Mouse (Mus musculus): ENCODE measurements at regions not wholly inside any gene's neighbourhood (a gene's known extent, or its start where the extent isn't known, plus 50 kb on each side); places are given as distances from the start of the nearest gene placed in this dataset.

GRCm38 (mm10) chr17:7633382-7634290 is 193.5 kb downstream of the Fndc1 start:
- no peak for ATAC-seq (replicated peaks; ENCODE audit: poor library complexity, severe bottlenecking)

- ATAC-seq (replicated peaks; ENCODE audit: poor library complexity, severe bottlenecking), result no peak
Measured at GRCm38 (mm10) chr17:7625746-7626145, 201.4 kb downstream of the Fndc1 start.

- no peak for ATAC-seq (replicated peaks; ENCODE audit: poor library complexity, severe bottlenecking)
Measured at GRCm38 (mm10) chr17:7623392-7623791, 203.7 kb downstream of the Fndc1 start.

DNA sequence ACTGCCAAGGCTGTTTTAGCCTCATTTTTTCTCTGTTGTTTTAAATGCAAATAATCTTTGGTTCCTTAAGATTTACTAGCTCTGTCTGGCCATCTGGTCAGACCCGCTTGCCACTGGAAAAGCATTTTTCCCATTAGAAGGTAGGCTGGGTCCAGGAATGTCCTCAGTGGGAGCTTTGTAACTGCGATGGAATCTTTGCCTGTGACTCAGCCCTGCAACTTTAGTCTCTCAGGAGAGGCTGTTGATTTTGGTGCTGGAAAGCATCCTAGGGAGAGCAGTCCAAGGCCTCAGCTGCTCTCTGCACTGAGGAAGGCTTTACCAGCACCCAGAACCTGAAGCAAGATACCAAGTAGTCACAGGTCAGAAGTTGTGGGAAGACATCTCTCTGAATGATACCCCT is 205.8 kb downstream of the Fndc1 start:
- no peak for ATAC-seq (replicated peaks; ENCODE audit: poor library complexity, severe bottlenecking)

GRCm38 (mm10) chr17:7620166-7620565 is 206.9 kb downstream of the Fndc1 start:
- no peak for ATAC-seq (replicated peaks; ENCODE audit: poor library complexity, severe bottlenecking)

DNA sequence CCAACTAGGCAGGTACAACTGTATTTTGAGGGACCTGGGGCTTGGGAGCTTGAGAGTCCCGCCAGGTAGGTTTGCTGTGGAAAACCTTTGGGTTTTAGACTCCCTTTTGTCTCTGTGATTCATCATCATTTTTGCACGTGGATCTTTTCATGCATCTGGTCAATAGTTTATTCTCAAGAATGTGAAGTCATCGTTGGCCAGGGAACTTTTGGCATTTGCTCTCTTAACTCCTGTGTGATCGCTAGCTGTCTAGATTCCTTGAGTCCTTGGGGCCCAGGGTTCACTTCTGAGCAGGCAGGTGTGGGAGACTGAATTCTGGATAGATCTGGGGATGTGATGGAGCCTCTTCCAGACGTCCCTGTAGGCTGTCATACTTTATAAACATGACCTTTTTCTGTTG is 207.5 kb downstream of the Fndc1 start:
- no peak for ATAC-seq (replicated peaks; ENCODE audit: poor library complexity, severe bottlenecking)

- no peak for ATAC-seq (replicated peaks; ENCODE audit: poor library complexity, severe bottlenecking)
Measured at GRCm38 (mm10) chr17:7608046-7608445, 219.1 kb downstream of the Fndc1 start.

GRCm38 (mm10) chr17:7607431-7607830 is 219.7 kb downstream of the Fndc1 start:
- ATAC-seq (replicated peaks; ENCODE audit: poor library complexity, severe bottlenecking), result no peak

- no peak for ATAC-seq (replicated peaks; ENCODE audit: poor library complexity, severe bottlenecking)
Measured at GRCm38 (mm10) chr17:7604813-7605504, 219.7 kb upstream of the Unc93a2 start.

GRCm38 (mm10) chr17:7604096-7604495 is 218.8 kb upstream of the Unc93a2 start:
- no peak for ATAC-seq (replicated peaks; ENCODE audit: poor library complexity, severe bottlenecking)

DNA sequence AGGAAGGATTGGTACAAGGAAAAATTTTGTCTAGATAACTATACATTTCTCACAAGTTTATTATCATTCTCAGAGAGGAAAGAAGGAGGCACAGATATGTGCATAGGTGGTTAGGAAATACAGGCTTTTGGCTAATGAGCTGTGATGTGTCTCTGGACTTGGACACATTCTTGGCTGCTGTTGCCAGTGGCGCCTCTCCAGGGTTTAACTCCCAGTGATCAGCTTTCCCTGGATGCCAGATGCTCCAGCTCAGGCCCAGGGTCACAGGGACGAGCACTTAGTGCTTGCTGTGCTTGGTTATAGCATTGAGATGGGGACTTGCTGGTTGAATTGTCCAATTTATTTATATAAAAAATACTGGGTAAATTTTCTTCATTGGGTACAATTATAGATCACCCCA is 215.3 kb upstream of the Unc93a2 start:
- ATAC-seq (replicated peaks; ENCODE audit: poor library complexity, severe bottlenecking), result no peak

DNA sequence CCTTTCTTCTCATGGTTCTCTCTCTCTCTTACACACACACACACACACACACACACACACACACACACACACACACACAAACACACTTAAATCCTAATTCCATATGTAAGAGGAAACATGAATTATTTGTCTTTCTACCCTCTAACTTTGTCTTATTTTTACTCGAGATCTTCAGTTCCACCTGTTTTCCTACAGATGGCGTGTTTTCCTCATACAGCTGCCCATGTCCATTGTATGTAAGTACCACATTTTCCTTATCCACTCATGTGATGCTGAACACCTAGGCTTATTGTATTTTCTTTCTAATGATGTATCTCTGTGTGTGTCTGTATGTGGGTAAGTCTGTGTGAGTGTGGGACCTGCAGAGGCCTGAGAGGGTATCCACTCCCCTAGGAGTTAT is 212.2 kb upstream of the Unc93a2 start:
- ATAC-seq (replicated peaks; ENCODE audit: poor library complexity, severe bottlenecking), result no peak

GRCm38 (mm10) chr17:7594801-7595200 is 209.5 kb upstream of the Unc93a2 start:
- no peak for ATAC-seq (replicated peaks; ENCODE audit: poor library complexity, severe bottlenecking)

DNA sequence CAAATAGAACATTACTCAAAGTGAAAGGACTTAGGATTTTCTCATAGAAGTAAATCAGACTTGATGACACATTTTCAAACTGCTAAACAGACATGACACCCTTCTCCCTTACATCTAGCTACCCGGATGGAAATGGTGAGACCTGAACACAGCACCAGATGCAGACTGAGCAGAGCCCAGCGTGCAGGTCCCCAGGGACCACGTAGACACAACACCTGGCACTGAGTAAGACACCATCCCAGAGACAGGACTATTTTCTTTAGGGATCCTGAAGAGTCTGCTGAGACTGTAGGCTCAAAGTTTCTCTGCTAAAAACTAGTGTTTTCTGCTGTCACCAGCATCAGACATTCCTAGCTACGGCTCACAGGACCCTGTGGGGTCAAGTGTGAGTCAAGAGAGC is 207.2 kb upstream of the Unc93a2 start:
- no peak for ATAC-seq (replicated peaks; ENCODE audit: poor library complexity, severe bottlenecking)

DNA sequence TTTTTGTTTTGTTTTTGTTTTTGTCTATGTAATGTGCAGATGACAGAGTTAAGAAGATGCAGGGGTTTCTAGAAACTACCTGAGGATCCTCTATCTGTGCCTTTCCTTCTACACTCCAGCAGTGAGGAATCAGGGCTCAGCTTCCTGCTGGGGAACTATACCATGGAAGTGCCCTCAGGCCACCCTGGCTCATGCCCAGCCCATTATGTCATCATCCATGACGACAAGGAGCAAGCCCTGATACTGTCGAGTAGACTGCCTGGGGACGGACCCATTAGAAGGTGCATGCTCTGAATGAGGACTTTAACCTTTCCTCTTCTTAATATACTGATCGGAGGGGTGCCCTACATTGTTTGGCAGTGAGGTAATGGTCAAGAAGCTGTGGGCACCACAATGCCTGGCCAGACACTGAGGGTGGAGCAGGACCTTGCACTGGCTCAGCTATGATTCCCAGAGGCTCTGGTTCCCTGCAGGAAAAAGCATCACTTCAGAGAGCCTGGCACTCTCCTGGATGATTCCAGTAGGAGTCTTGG is 197.7 kb upstream of the Unc93a2 start:
- ATAC-seq (replicated peaks; ENCODE audit: poor library complexity, severe bottlenecking), result no peak

- ATAC-seq (replicated peaks; ENCODE audit: poor library complexity, severe bottlenecking), result no peak
Measured at GRCm38 (mm10) chr17:7579031-7579430, 193.8 kb upstream of the Unc93a2 start.

DNA sequence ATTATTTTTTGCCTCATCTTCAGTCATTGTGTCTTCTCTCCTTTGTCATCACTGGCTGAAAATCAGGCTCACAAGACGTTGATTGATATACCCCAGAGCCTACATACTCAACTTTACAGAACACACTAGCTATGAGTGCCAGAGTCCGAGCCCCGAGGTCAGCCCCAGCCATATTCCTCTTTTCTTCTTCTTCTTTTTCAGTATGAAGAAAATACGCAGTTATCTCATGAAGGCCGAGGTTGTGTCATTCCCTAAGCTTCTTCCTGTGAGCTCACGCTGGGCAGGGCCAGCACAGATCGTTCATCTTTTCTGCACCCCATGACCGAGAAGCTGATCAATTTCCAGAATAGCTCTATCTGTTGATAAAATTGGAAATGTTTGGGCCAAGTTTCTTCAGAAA is 192.7 kb upstream of the Unc93a2 start:
- ATAC-seq (replicated peaks; ENCODE audit: poor library complexity, severe bottlenecking), result no peak

DNA sequence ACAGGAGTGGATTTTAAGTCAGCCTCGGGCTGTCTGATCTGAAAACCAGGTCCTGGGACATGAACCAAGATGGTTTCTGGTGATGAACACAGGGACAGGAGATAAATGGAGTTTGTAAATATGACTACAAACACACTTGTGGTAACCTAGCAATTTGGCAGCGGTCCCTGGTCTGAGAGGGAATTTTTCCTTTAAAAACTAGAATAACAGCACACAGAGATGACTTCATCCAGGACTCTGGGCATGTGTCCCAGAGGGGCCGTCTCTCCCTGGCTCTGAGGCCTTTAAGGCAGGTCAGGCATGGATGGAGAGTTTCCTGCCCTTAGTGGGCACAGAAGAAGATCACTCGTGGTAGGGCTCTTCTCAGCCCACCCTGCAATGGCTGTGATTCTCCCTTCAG is 192.0 kb upstream of the Unc93a2 start:
- no peak for ATAC-seq (replicated peaks; ENCODE audit: poor library complexity, severe bottlenecking)

DNA sequence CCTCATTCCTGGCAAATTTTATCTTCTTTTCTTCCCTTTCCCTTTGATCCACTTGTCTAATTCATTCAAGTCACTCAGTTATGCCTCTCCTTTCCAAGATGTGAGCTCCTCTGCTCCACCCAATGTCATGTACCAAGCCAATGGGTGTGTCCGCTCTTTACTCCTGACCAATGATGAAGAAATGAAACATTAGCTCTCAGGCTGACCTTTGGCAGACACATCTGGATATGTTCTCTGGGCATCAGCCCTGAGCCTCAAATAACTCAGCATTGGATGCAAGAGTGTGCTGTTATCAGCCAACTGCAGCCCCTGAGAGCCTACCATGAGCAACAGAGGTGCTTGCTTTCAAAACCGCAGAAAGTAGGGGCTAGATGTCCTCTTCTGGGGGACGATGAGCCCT is 186.2 kb upstream of the Unc93a2 start:
- no peak for ATAC-seq (replicated peaks; ENCODE audit: poor library complexity, severe bottlenecking)

DNA sequence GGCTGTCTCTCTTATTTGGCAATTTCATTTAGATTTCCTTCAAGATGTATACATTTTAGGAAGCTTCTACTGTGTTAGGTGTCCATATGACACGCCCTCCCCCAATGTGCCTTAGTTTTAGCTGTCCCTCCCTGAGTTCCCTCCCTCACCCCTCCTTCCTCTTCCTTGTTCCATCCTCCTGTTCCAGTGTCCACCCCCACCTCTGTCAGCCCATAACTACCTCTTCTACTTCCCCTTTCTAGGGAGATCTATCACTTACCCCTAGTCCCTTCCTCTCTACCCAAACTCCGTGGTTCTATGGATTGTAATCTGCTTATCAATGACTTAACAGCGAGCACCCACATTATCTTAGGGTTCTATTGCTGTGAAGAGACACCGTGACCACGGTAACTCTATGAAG is 183.2 kb upstream of the Unc93a2 start:
- peak; percentile 76 for ATAC-seq (replicated peaks; ENCODE audit: poor library complexity, severe bottlenecking)

- ATAC-seq (replicated peaks; ENCODE audit: poor library complexity, severe bottlenecking), result no peak
Measured at GRCm38 (mm10) chr17:7565771-7566170, 180.5 kb upstream of the Unc93a2 start.

GRCm38 (mm10) chr17:7562940-7563339 is 177.7 kb upstream of the Unc93a2 start:
- ATAC-seq (replicated peaks; ENCODE audit: poor library complexity, severe bottlenecking), result no peak
